Mouse (Mus musculus): ENCODE measurements around the gene Il19. TPM values are rescaled to one million over a fixed set of nuclear protein-coding genes. Genes with fewer than 3 reads are reported as not detected.

Il19 gene
- polyA plus RNA-seq, 1 experiment from 2014 or later = not detected

DNA sequence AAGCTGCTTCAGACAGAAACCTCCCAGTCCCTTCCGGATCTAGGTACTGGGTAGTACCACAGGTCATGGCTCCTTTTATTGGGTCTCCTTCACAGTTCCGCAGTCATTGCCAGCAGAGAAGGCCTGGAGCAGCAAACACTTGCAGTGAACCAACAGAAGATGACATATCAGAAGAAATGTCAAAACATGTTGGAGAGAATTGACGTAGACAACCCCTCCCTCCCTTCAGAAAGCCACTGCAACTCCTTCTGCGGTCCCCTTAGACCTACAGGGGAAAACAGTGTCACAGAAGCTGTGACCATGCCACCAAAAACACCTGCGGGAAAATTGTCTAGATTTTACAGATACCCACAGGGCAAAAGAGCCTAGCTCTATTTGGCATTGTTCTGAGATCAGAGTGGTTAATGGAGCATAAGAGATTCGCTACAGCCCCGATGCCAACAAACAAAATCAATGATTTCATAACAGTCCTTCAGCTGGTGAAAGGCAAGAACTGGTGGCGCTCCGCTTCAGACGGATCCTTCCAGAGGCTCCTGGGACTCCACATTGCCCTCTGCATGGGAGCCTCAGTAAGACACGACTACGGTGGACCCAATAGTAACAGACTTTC lies 28.4 kb downstream of the Il19 start, which contains the start of gene Il20:
Gene Il20 (minus strand): TSS at position 51 of the 610 bp plus-strand sequence.
- H3K27me3 ChIP-seq (replicated peaks; ENCODE audit: insufficient read depth, low read length) = no peaks in the 10 kb centered on the region
- WGBS = 87% methylated on average over 12 of the region's 12 CpGs
- H3K4me3 ChIP-seq (ENCODE audit: low read depth, low read length) = no peak within 1 kb of the TSS
- no peak within 1 kb of the TSS for H3K9ac ChIP-seq (replicated peaks; ENCODE audit: low read depth)
- H3K36me3 ChIP-seq (ENCODE audit: insufficient read depth, low read length) = no peaks in the 10 kb centered on the region
- no peak within 1 kb of the TSS for H3K27ac ChIP-seq (ENCODE audit: low read length)
- H3K9me3 ChIP-seq (ENCODE audit: low read length) = no peaks in the 10 kb centered on the region
- no peak for ATAC-seq
- DNase-seq (ENCODE audit: low spot score) = no peak
- no peak within 1 kb of the TSS for H3K4me2 ChIP-seq (replicated peaks; ENCODE audit: low read depth, low read length)
- H3K4me1 ChIP-seq (ENCODE audit: insufficient read depth, low read depth, low read length) = no peaks in the 10 kb centered on the region
- no peak for TF ChIP-seq CTCF (IDR thresholded peaks at IDR 0.05)
- no peak for TF ChIP-seq EP300 (IDR thresholded peaks at IDR 0.05)

DNA sequence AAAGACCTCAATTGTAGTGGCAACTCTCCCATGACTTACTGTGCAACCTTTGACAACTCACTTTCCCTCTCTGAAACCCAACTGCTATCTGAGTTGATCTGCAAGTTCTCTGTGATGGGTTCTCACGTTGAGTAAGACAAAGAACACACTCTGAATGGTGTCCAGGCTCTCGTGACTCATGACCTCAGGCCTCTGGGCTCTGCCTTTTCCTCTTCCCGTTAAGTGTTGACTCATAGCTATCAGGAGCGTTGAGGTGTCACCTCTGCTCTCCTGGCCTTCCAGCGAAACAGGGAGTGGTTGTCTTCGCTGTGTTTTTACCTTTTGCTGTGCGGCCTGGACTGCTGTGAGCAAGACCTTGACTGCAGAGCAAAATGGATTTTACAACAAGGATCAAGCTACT lies 37.4 kb downstream of the Il19 start:
- H3K36me3 ChIP-seq (ENCODE audit: insufficient read depth, low read length) = no peaks in the 10 kb centered on the region
- no peaks in the 10 kb centered on the region for H3K27me3 ChIP-seq (replicated peaks; ENCODE audit: insufficient read depth, low read length)
- no peak overlapping the region for H3K9ac ChIP-seq (replicated peaks; ENCODE audit: low read depth)
- no peak overlapping the region for H3K4me2 ChIP-seq (replicated peaks; ENCODE audit: low read depth, low read length)
- H3K4me1 ChIP-seq (ENCODE audit: insufficient read depth, low read depth, low read length) = no peaks in the 10 kb centered on the region
- ATAC-seq = no peak
- TF ChIP-seq EP300 (IDR thresholded peaks at IDR 0.05) (no peak), CTCF (IDR thresholded peaks at IDR 0.05) (no peak)
- DNase-seq (ENCODE audit: low spot score) = no peak
- no peaks in the 10 kb centered on the region for H3K9me3 ChIP-seq (ENCODE audit: low read length)
- 71% methylated on average over 7 of the region's 7 CpGs for WGBS
- no peak overlapping the region for H3K27ac ChIP-seq (ENCODE audit: low read length)
- no peak overlapping the region for H3K4me3 ChIP-seq (ENCODE audit: low read depth, low read length)

DNA sequence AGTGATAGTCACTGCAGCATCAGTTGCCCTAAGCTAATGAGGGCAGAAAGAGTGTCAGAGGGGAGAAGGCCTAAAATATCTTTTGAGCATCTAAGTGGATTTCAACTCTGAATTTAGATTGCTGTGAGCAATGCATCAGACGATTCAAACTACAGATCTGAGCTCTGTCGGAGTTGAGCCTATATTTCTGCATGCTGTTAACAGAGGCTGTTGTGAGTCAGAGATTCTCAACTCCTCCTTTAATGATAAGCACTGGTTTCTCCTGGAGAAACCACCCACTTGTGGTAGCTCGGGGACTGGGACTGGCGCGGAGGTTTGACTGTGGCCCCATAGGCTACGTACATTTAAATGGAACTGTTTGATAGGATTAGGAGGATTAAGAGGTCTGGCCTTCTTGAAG lies 45.4 kb downstream of the Il19 start:
- 64% methylated on average over 6 of the region's 6 CpGs for WGBS
- Histone ChIP-seq H3K36me3 (ENCODE audit: insufficient read depth, low read length) (no peaks in the 10 kb centered on the region), H3K9me3 (ENCODE audit: low read length) (no peaks in the 10 kb centered on the region), H3K9ac (replicated peaks; ENCODE audit: low read depth) (no peak overlapping the region), H3K27me3 (replicated peaks; ENCODE audit: insufficient read depth, low read length) (no peaks in the 10 kb centered on the region), H3K4me2 (replicated peaks; ENCODE audit: low read depth, low read length) (no peak overlapping the region), H3K27ac (ENCODE audit: low read length) (no peak overlapping the region), H3K4me3 (ENCODE audit: low read depth, low read length) (no peak overlapping the region), H3K4me1 (ENCODE audit: insufficient read depth, low read depth, low read length) (no peaks in the 10 kb centered on the region)
- DNase-seq (ENCODE audit: low spot score) (no peak), ATAC-seq (no peak)
- TF ChIP-seq CTCF (IDR thresholded peaks at IDR 0.05) = no peak

DNA sequence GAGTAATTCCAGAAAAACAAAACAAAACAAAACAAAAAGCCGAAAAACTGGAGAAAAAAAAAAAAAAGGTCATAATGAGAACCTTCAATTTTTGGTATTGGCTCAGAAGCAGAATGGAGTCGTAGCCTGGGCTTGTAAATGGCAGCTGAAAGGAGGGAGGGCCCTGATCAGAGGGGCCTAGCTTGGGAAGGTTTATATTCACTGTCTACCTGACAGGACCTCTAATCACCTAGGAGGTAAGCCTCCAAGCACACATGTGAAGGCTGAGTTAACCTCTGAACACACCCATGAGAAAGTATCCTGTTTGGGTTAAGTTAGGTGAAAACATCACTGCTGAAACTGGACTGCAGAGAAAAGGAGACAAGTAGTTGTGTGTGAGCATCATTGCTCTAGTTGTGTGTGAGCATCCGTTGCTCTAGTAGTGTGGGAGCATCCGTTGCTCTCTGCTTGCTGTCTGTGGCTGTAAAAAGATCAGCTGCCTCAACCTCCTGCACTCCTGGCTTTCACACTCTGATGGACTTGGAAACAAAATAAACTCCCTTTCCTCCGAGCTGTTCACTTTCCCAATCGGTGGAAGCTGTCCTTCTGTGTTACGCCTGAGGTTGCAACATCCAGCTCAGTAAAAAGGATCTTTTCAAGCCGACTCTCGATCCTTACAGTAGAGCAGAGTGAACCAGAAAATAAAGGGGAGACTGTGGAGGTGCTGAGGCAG lies 46.4 kb downstream of the Il19 start:
- H3K36me3 ChIP-seq (ENCODE audit: insufficient read depth, low read length) = no peaks in the 10 kb centered on the region
- WGBS = 60% methylated on average over 9 of the region's 9 CpGs
- no peak for ATAC-seq
- no peak for DNase-seq (ENCODE audit: low spot score)
- H3K27ac ChIP-seq (ENCODE audit: low read length) = no peak overlapping the region
- no peaks in the 10 kb centered on the region for H3K27me3 ChIP-seq (replicated peaks; ENCODE audit: insufficient read depth, low read length)
- H3K9ac ChIP-seq (replicated peaks; ENCODE audit: low read depth) = no peak overlapping the region
- H3K4me2 ChIP-seq (replicated peaks; ENCODE audit: low read depth, low read length) = no peak overlapping the region
- no peaks in the 10 kb centered on the region for H3K4me1 ChIP-seq (ENCODE audit: insufficient read depth, low read depth, low read length)
- TF ChIP-seq CTCF (IDR thresholded peaks at IDR 0.05) (no peak), EP300 (IDR thresholded peaks at IDR 0.05) (no peak)
- no peaks in the 10 kb centered on the region for H3K9me3 ChIP-seq (ENCODE audit: low read length)
- H3K4me3 ChIP-seq (ENCODE audit: low read depth, low read length) = no peak overlapping the region

DNA sequence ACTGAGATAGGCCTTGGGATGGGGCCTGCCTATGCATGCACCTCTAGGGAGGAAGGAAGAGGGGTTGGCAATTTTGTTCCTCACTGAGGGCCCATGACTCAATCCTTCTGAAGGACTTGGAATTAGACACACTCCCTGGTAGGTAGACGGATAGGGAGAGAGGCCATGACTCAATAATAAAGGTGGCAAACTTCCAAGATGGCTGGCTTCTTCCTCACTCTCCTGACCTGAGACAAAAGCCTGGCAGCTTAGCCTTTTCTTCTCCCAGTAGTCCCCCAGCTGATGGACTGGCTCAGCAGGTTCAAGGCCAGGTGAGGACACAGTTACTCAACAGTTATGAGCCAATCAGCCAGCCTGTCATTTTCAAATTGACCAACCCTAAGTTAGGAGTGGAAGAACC lies 47.5 kb downstream of the Il19 start:
- Histone ChIP-seq H3K9ac (replicated peaks; ENCODE audit: low read depth) (no peak overlapping the region), H3K9me3 (ENCODE audit: low read length) (no peaks in the 10 kb centered on the region), H3K27me3 (replicated peaks; ENCODE audit: insufficient read depth, low read length) (no peaks in the 10 kb centered on the region), H3K4me2 (replicated peaks; ENCODE audit: low read depth, low read length) (no peak overlapping the region), H3K4me1 (ENCODE audit: insufficient read depth, low read depth, low read length) (no peaks in the 10 kb centered on the region), H3K36me3 (ENCODE audit: insufficient read depth, low read length) (no peaks in the 10 kb centered on the region), H3K4me3 (ENCODE audit: low read depth, low read length) (no peak overlapping the region), H3K27ac (ENCODE audit: low read length) (no peak overlapping the region)
- WGBS = 39% methylated on average over 1 of the region's 1 CpGs
- no peak for TF ChIP-seq CTCF (IDR thresholded peaks at IDR 0.05)
- no peak for TF ChIP-seq EP300 (IDR thresholded peaks at IDR 0.05)
- ATAC-seq (no peak), DNase-seq (ENCODE audit: low spot score) (no peak)

DNA sequence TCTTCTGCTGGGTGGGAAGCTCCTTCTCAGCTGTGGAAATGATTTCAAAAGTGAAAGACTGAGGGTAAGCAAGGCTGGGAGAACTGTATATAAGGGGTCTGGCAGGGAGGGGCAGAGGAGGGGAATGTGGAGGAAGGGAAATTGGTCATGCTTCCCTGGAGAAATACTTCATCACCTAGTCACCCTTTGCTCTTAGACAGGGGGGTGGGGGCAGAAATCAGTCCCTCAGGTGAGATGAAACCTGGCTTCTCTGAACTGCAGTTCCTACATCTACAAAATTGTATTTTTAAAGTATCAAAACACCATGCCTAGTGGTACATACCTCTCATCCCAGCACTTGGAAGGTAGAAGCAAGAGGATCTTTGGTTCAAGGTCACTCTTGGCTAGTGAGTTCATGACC lies 52.6 kb downstream of the Il19 start, which contains the start of gene Il24:
Gene Il24 (minus strand): TSS at position 101 of the 400 bp plus-strand sequence.
- H3K9ac ChIP-seq (replicated peaks; ENCODE audit: low read depth) = no peak within 1 kb of the TSS
- H3K4me1 ChIP-seq (ENCODE audit: insufficient read depth, low read depth, low read length) = no peaks in the 10 kb centered on the region
- no peaks in the 10 kb centered on the region for H3K27me3 ChIP-seq (replicated peaks; ENCODE audit: insufficient read depth, low read length)
- ATAC-seq = no peak
- no peak for DNase-seq (ENCODE audit: low spot score)
- no peaks in the 10 kb centered on the region for H3K36me3 ChIP-seq (ENCODE audit: insufficient read depth, low read length)
- H3K4me2 ChIP-seq (replicated peaks; ENCODE audit: low read depth, low read length) = no peak within 1 kb of the TSS
- no peak within 1 kb of the TSS for H3K27ac ChIP-seq (ENCODE audit: low read length)
- no peak for TF ChIP-seq CTCF (IDR thresholded peaks at IDR 0.05)
- TF ChIP-seq EP300 (IDR thresholded peaks at IDR 0.05) = no peak
- no peaks in the 10 kb centered on the region for H3K9me3 ChIP-seq (ENCODE audit: low read length)
- no peak within 1 kb of the TSS for H3K4me3 ChIP-seq (ENCODE audit: low read depth, low read length)

Measured in lung, postnatal 0 days (tissue).